Mouse (Mus musculus) C2C12 (cell line): ENCODE data around the gene Mgrn1.

ENCODE experiments used
- CEBPB ChIP-seq: IDR thresholded peaks from one replicate; pipeline ENCODE4 v1.6.1; 2011; ENCODE audit warnings: low read depth, mild to moderate bottlenecking, control low read depth, moderate library complexity
- CTCF ChIP-seq: IDR thresholded peaks from one replicate; pipeline ENCODE4 v1.5.1; 2011; ENCODE audit not compliant: control insufficient read depth, insufficient read depth, insufficient read length
- FOSL1 ChIP-seq: IDR thresholded peaks from one replicate; pipeline ENCODE4 v1.8.0; 2011; ENCODE audit warnings: mild to moderate bottlenecking, low read length; ENCODE audit not compliant: poor library complexity, insufficient read depth, severe bottlenecking
- MAX ChIP-seq: IDR thresholded peaks from one replicate; pipeline ENCODE4 v1.6.1; 2011; ENCODE audit warnings: mild to moderate bottlenecking, control low read depth
- MYOD1 ChIP-seq: IDR thresholded peaks from one replicate; pipeline ENCODE4 v1.6.1; 2011; ENCODE audit warnings: low read depth; ENCODE audit not compliant: control insufficient read depth, insufficient read length
- USF1 ChIP-seq: IDR thresholded peaks from one replicate; pipeline ENCODE4 v1.6.1; 2011; ENCODE audit warnings: low read depth, mild to moderate bottlenecking, control low read depth, moderate library complexity

GRCm38 (mm10) chr16:4850938-4851628 lies 35.0 kb upstream of the Mgrn1 start:
- no peak for TF ChIP-seq CTCF
- TF ChIP-seq USF1: no peak
- no peak for TF ChIP-seq MAX
- TF ChIP-seq MYOD1: no peak
- TF ChIP-seq CEBPB: no peak
- TF ChIP-seq FOSL1: no peak
